Mouse (Mus musculus) CH12.LX (cell line): Measurements from ENCODE around the gene Trim46. TPM values are rescaled to one million over a fixed set of nuclear protein-coding genes. Genes with fewer than 3 reads are reported as not detected.

Source experiments
- DNase-seq: peaks from one replicate; pipeline ENCODE4 v3.0.0-alpha.2; 2013; ENCODE audit errors: extremely low read depth
- H3K27ac ChIP-seq: 2 replicates; pipeline ENCODE4 v1.5.1; 2012; ENCODE audit warnings: low read depth, mild to moderate bottlenecking, control low read depth, moderate library complexity; ENCODE audit not compliant: insufficient read depth
- H3K27me3 ChIP-seq: replicated peaks from 2 replicates; pipeline ENCODE3; 2012; ENCODE audit warnings: inconsistent platforms
- H3K36me3 ChIP-seq, 2 experiments: replicated peaks in 1 of 2; 2 replicates each; pipeline versions ENCODE3 to v1.6.1; 2012; ENCODE audit warnings: inconsistent platforms in 1 of 2, low read length in 1 of 2, mild to moderate bottlenecking in 1 of 2, mixed read lengths in 1 of 2, moderate library complexity in 1 of 2; ENCODE audit not compliant: control insufficient read depth in 1 of 2, insufficient read depth in 1 of 2
- H3K4me1 ChIP-seq, 2 experiments: 2 replicates each; pipeline ENCODE4 v1.6.1; 2012; ENCODE audit warnings: inconsistent platforms in 1 of 2, moderate library complexity in 1 of 2; ENCODE audit not compliant: insufficient read depth in 2 of 2, control insufficient read depth in 1 of 2
- H3K4me2 ChIP-seq: 2 replicates; pipeline ENCODE4 v1.6.1; 2012; ENCODE audit warnings: low read depth, mild to moderate bottlenecking, control low read depth; ENCODE audit not compliant: poor library complexity, insufficient read depth, severe bottlenecking
- H3K4me3 ChIP-seq, 3 experiments: fragments of 150-350 bp in 1 of 3; sonication (generic) in 1 of 3; replicated peaks in 1 of 3; 2 replicates each; pipeline versions ENCODE3 to v1.5.1; 2011 to 2012; ENCODE audit warnings: low read depth in 2 of 3, low read length in 2 of 3, mild to moderate bottlenecking in 2 of 3, moderate library complexity in 2 of 3, control low read depth in 1 of 3, improper control_type of control experiment in 1 of 3, inconsistent platforms in 1 of 3, mixed read lengths in 1 of 3; ENCODE audit not compliant: poor library complexity in 1 of 3
- H3K79me2 ChIP-seq: replicated peaks from 2 replicates; pipeline ENCODE4 v1.6.1; 2012; ENCODE audit warnings: mild to moderate bottlenecking, moderate library complexity; ENCODE audit not compliant: control insufficient read depth, poor library complexity, insufficient read depth, severe bottlenecking; ENCODE audit errors: extremely low read depth
- H3K9ac ChIP-seq: 2 replicates; pipeline ENCODE4 v1.6.1; 2012; ENCODE audit warnings: low read depth, mild to moderate bottlenecking, control low read depth, moderate library complexity; ENCODE audit not compliant: insufficient read depth
- H3K9me3 ChIP-seq: replicated peaks from 2 replicates; pipeline ENCODE3; 2012; ENCODE audit warnings: low read length, inconsistent platforms, mixed read lengths
- BHLHE40 ChIP-seq: IDR thresholded peaks from 2 replicates; pipeline ENCODE4 v1.6.1; 2011; ENCODE audit warnings: mild to moderate bottlenecking, low read depth, low read length, improper control_type of control experiment
- CTCF ChIP-seq, 2 experiments: IDR thresholded peaks in 1 of 2; conservative IDR thresholded peaks in 1 of 2; 2 replicates each; pipeline ENCODE4 v1.5.1; 2011 to 2012; ENCODE audit warnings: low read depth in 2 of 2, low read length in 2 of 2, improper control_type of control experiment in 1 of 2, inconsistent platforms in 1 of 2, mild to moderate bottlenecking in 1 of 2, moderate library complexity in 1 of 2
- E2F4 ChIP-seq: IDR thresholded peaks from 2 replicates; pipeline ENCODE4 v1.6.1; 2011; ENCODE audit warnings: low read depth, low read length, improper control_type of control experiment; ENCODE audit not compliant: insufficient replicate concordance
- EP300 ChIP-seq: IDR thresholded peaks from 2 replicates; pipeline ENCODE4 v1.6.1; 2011; ENCODE audit warnings: low read length, improper control_type of control experiment
- GABPA ChIP-seq: IDR thresholded peaks from 2 replicates; pipeline ENCODE4 v1.6.1; 2012; ENCODE audit warnings: low read depth, low read length, improper control_type of control experiment, inconsistent platforms; ENCODE audit not compliant: insufficient replicate concordance
- KAT2A ChIP-seq: IDR thresholded peaks from 2 replicates; pipeline ENCODE4 v1.6.1; 2012; ENCODE audit warnings: low read length, improper control_type of control experiment, inconsistent platforms; ENCODE audit not compliant: insufficient replicate concordance
- MAZ ChIP-seq: IDR thresholded peaks from 2 replicates; pipeline ENCODE4 v1.6.1; 2012; ENCODE audit warnings: low read depth, mild to moderate bottlenecking, inconsistent platforms, low read length, improper control_type of control experiment, moderate library complexity
- MXI1 ChIP-seq: IDR thresholded peaks from 2 replicates; pipeline ENCODE4 v1.6.1; 2011; ENCODE audit warnings: mild to moderate bottlenecking, low read depth, low read length, improper control_type of control experiment
- MYC ChIP-seq: IDR thresholded peaks from 2 replicates; pipeline ENCODE4 v1.6.1; 2011; ENCODE audit warnings: low read depth, mild to moderate bottlenecking, improper control_type of control experiment, low read length
- POLR2AphosphoS2 ChIP-seq: IDR thresholded peaks from 2 replicates; pipeline ENCODE4 v1.6.1; 2011; ENCODE audit warnings: low read depth, low read length, improper control_type of control experiment
- SMC3 ChIP-seq: IDR thresholded peaks from 2 replicates; pipeline ENCODE4 v1.6.1; 2011; ENCODE audit warnings: low read depth, low read length, improper control_type of control experiment
- TCF12 ChIP-seq: IDR thresholded peaks from 2 replicates; pipeline ENCODE4 v1.6.1; 2014; ENCODE audit warnings: low read depth, mild to moderate bottlenecking, inconsistent platforms, low read length, improper control_type of control experiment
- ZC3H11A ChIP-seq: IDR thresholded peaks from 2 replicates; pipeline ENCODE4 v1.6.1; 2012; ENCODE audit warnings: low read depth, mild to moderate bottlenecking, inconsistent platforms, low read length, improper control_type of control experiment
- ZKSCAN1 ChIP-seq: IDR thresholded peaks from 2 replicates; pipeline ENCODE4 v1.6.1; 2012; ENCODE audit warnings: low read depth, inconsistent platforms, low read length, improper control_type of control experiment, borderline replicate concordance
- dilution Hi-C: fragments of 300-500 bp; cut with MboI; formaldehyde crosslinking; loops from 2 replicates; pipeline ENCODE4 v1.14.3; 2020; ENCODE audit warnings: low sequenced_read_pairs; ENCODE audit not compliant: extremely low pct_unique_long_range_greater_than_20kb, extremely low pct_ligation_motif_present
- in situ Hi-C: fragments of 300-500 bp; cut with MboI; formaldehyde crosslinking; loops from 3 replicates; pipeline ENCODE4 v1.14.3; 2019; ENCODE audit warnings: low sequenced_read_pairs, low pct_ligation_motif_present, low pct_unique_long_range_greater_than_20kb, mixed read lengths
- polyA plus RNA-seq: library from polyadenylated mRNA; unstranded; fragments of >175 nt; gene quantifications from 2 replicates; pipeline ENCODE4 v1.2.1, GENCODE M21; 2012; ENCODE audit warnings: low read depth; ENCODE audit not compliant: insufficient read length
- total RNA-seq, 2 experiments: library from RNA; depleted of rRNA; stranded (reverse); fragments of 300-350 nt in 1 of 2; fragments of >200 nt in 1 of 2; gene quantifications; 2 replicates each; pipeline ENCODE4 v1.2.3; 2012 to 2014

Trim46 gene
- total and polyA plus RNA-seq, 3 experiments, result 0.36 to 1.9 (median 1.4) TPM

DNA sequence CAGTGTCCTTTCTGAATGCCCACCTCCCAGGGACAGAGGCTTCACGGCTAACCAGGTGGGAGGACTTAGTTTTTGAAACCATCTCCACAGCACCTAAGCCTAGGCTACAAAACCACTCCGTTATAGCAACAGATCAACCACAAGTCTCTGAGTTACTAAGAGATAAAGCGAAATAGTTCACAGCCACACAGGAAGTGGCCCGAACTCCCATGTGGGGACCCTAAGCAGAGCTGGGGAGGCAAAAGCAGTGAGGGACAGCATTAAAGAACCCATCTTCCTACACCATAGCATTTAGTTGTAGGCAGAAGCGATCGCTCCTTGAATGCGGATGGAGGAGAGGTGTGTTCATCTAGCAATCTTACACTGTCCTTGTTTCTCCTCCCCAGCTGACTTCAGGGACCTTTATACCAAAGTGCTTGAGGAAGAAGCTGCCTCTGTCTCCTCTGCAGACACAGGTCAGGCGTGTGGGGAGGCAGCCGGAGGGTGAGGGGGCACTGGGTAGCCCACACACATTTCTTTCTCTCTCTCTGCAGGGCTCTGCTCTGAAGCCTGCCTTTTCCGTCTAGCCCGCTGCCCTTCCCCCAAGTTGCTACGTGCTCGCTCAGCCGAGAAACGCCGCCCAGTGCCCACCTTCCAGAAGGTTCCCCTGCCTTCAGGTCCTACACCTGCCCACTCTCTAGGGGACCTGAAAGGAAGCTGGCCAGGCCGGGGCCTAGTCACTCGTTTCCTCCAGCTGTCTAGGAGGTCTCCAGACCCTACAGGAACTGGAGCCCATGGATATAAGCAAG is 58.2 kb downstream of the Trim46 start:
- DNase-seq, result no peak
- in situ Hi-C loops, result no loop called here
- Histone ChIP-seq H3K27me3 (no peaks in the 10 kb centered on the region), H3K27ac (no peak overlapping the region), H3K36me3 (peaks cover 27 to 77% of the 10 kb centered on the region in 2 experiments), H3K79me2 (no peaks in the 10 kb centered on the region), H3K4me1 (no peaks in the 10 kb centered on the region), H3K9ac (no peak overlapping the region), H3K4me2 (no peak overlapping the region), H3K4me3 (no peak overlapping the region), H3K9me3 (no peaks in the 10 kb centered on the region)
- dilution Hi-C loops, result no loop called here
- TF ChIP-seq MYC (no peak), SMC3 (no peak), TCF12 (no peak), POLR2AphosphoS2 (no peak), ZKSCAN1 (no peak), KAT2A (no peak), ZC3H11A (no peak), GABPA (no peak), CTCF (conservative IDR thresholded peaks at IDR 0.05 in 1 of 2, IDR thresholded peaks at IDR 0.05 in 1 of 2; ENCODE audit: low read depth in 2 of 2, low read length in 2 of 2) (no peak)

DNA sequence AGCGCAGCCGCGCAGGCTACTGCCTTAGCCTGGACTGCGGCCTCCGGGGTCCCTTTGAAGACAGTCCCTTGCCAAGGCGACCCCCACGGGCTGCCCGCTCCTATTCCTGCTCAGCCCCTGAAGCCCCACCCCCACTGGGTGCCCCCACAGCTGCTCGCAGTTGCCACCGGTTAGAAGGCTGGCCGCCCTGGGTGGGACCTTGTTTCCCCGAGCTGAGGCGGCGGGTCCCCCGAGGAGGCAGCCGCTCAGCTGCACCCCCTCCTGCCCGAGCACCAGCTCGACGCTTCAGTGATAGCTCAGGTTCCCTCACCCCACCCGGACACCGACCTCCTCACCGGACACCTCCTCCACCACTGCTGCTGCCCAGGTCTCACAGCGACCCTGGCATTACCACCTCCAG is 58.9 kb downstream of the Trim46 start:
- peaks cover 32 to 84% of the 10 kb centered on the region in 2 experiments for H3K36me3 ChIP-seq
- no peak overlapping the region for H3K9ac ChIP-seq
- H3K4me2 ChIP-seq, result no peak overlapping the region
- DNase-seq, result no peak
- no peaks in the 10 kb centered on the region for H3K4me1 ChIP-seq
- no peaks in the 10 kb centered on the region for H3K9me3 ChIP-seq
- in situ Hi-C loops (no loop called here), dilution Hi-C loops (no loop called here)
- H3K79me2 ChIP-seq, result no peaks in the 10 kb centered on the region
- no peak for TF ChIP-seq MAZ
- no peak for TF ChIP-seq BHLHE40
- TF ChIP-seq MXI1, result no peak
- no peak for TF ChIP-seq EP300
- TF ChIP-seq E2F4, result no peak
- no peak for TF ChIP-seq ZC3H11A
- H3K27me3 ChIP-seq, result no peaks in the 10 kb centered on the region
- no peak overlapping the region for H3K27ac ChIP-seq
- H3K4me3 ChIP-seq, result no peak overlapping the region

Other genes starting within 250 kb of the Trim46 start
Only the 20 nearest of the 29 such genes appear.
- 0.13 TPM in 1 of 2 replicates, not detected in the other for gene Gm43738, start 145.2 kb downstream of the Trim46 start, total RNA-seq (2012; rRNA removed)
- not detected in 2 replicates for gene Gm43738, start 145.2 kb downstream of the Trim46 start, total RNA-seq (2014; rRNA removed)
- gene Gm43738, start 145.2 kb downstream of the Trim46 start, polyA plus RNA-seq, result not detected in 2 replicates
- 243 and 244 TPM in 2 replicates for gene Fdps, start 144.3 kb downstream of the Trim46 start, total RNA-seq (2012; rRNA removed)
- gene Fdps, start 144.3 kb downstream of the Trim46 start, total RNA-seq (2014; rRNA removed), result 490 and 572 TPM in 2 replicates
- gene Fdps, start 144.3 kb downstream of the Trim46 start, polyA plus RNA-seq, result 177 and 200 TPM in 2 replicates
- not detected in 2 replicates for gene Pklr, start 110.2 kb downstream of the Trim46 start, total RNA-seq (2012; rRNA removed)
- gene Pklr, start 110.2 kb downstream of the Trim46 start, total RNA-seq (2014; rRNA removed), result not detected in 2 replicates
- not detected in 2 replicates for gene Pklr, start 110.2 kb downstream of the Trim46 start, polyA plus RNA-seq
- 1.8 and 2.0 TPM in 2 replicates for gene Hcn3, start 86.1 kb downstream of the Trim46 start, total RNA-seq (2012; rRNA removed)
- 1.7 and 1.8 TPM in 2 replicates for gene Hcn3, start 86.1 kb downstream of the Trim46 start, total RNA-seq (2014; rRNA removed)
- gene Hcn3, start 86.1 kb downstream of the Trim46 start, polyA plus RNA-seq, result 3.1 and 3.2 TPM in 2 replicates
- gene Clk2, start 81.5 kb downstream of the Trim46 start, total RNA-seq (2012; rRNA removed), result 29.9 and 31.2 TPM in 2 replicates
- gene Clk2, start 81.5 kb downstream of the Trim46 start, total RNA-seq (2014; rRNA removed), result 18.8 and 19.7 TPM in 2 replicates
- 72.0 and 77.2 TPM in 2 replicates for gene Clk2, start 81.5 kb downstream of the Trim46 start, polyA plus RNA-seq
- 12.5 and 17.1 TPM in 2 replicates for gene Scamp3, start 68.8 kb downstream of the Trim46 start, total RNA-seq (2012; rRNA removed)
- 4.1 and 4.5 TPM in 2 replicates for gene Scamp3, start 68.8 kb downstream of the Trim46 start, total RNA-seq (2014; rRNA removed)
- 64.1 and 72.7 TPM in 2 replicates for gene Scamp3, start 68.8 kb downstream of the Trim46 start, polyA plus RNA-seq
- 1.6 and 2.2 TPM in 2 replicates for gene Fam189b, start 63.2 kb downstream of the Trim46 start, total RNA-seq (2012; rRNA removed)
- gene Fam189b, start 63.2 kb downstream of the Trim46 start, total RNA-seq (2014; rRNA removed), result 0.31 and 1.1 TPM in 2 replicates
- gene Fam189b, start 63.2 kb downstream of the Trim46 start, polyA plus RNA-seq, result 6.7 and 8.4 TPM in 2 replicates
- gene Gba, start 43.4 kb downstream of the Trim46 start, total RNA-seq (2012; rRNA removed), result 62.5 and 64.1 TPM in 2 replicates
- gene Gba, start 43.4 kb downstream of the Trim46 start, total RNA-seq (2014; rRNA removed), result 61.2 and 65.3 TPM in 2 replicates
- gene Gba, start 43.4 kb downstream of the Trim46 start, polyA plus RNA-seq, result 59.4 and 63.6 TPM in 2 replicates
- gene Thbs3, start 31.1 kb downstream of the Trim46 start, total RNA-seq (2012; rRNA removed), result 6.1 and 10.1 TPM in 2 replicates
- 4.2 and 5.7 TPM in 2 replicates for gene Thbs3, start 31.1 kb downstream of the Trim46 start, total RNA-seq (2014; rRNA removed)
- gene Thbs3, start 31.1 kb downstream of the Trim46 start, polyA plus RNA-seq, result 4.3 and 4.6 TPM in 2 replicates
- gene Mtx1, start 19.2 kb downstream of the Trim46 start, total RNA-seq (2012; rRNA removed), result 205 and 222 TPM in 2 replicates
- gene Mtx1, start 19.2 kb downstream of the Trim46 start, total RNA-seq (2014; rRNA removed), result 256 and 299 TPM in 2 replicates
- 159 and 162 TPM in 2 replicates for gene Mtx1, start 19.2 kb downstream of the Trim46 start, polyA plus RNA-seq
- 0.38 and 0.50 TPM in 2 replicates for gene Muc1, start 17.3 kb downstream of the Trim46 start, total RNA-seq (2012; rRNA removed)
- gene Muc1, start 17.3 kb downstream of the Trim46 start, total RNA-seq (2014; rRNA removed), result 0.09 and 0.28 TPM in 2 replicates
- gene Muc1, start 17.3 kb downstream of the Trim46 start, polyA plus RNA-seq, result 0.60 and 0.71 TPM in 2 replicates
- gene Krtcap2, start 343 bp downstream of the Trim46 start, total RNA-seq (2012; rRNA removed), result 141 and 143 TPM in 2 replicates
- gene Krtcap2, start 343 bp downstream of the Trim46 start, total RNA-seq (2014; rRNA removed), result 127 and 180 TPM in 2 replicates
- gene Krtcap2, start 343 bp downstream of the Trim46 start, polyA plus RNA-seq, result 198 and 230 TPM in 2 replicates
- 189 and 228 TPM in 2 replicates for gene Dpm3, start 13.0 kb upstream of the Trim46 start, total RNA-seq (2012; rRNA removed)
- gene Dpm3, start 13.0 kb upstream of the Trim46 start, total RNA-seq (2014; rRNA removed), result 45.8 and 52.7 TPM in 2 replicates
- gene Dpm3, start 13.0 kb upstream of the Trim46 start, polyA plus RNA-seq, result 70.4 and 74.8 TPM in 2 replicates
- gene Slc50a1, start 24.3 kb upstream of the Trim46 start, total RNA-seq (2012; rRNA removed), result 47.8 and 50.9 TPM in 2 replicates
- gene Slc50a1, start 24.3 kb upstream of the Trim46 start, total RNA-seq (2014; rRNA removed), result 40.6 and 41.8 TPM in 2 replicates
- 44.7 and 56.0 TPM in 2 replicates for gene Slc50a1, start 24.3 kb upstream of the Trim46 start, polyA plus RNA-seq
- gene Efna1, start 34.8 kb upstream of the Trim46 start, total RNA-seq (2012; rRNA removed), result 0.59 and 0.93 TPM in 2 replicates
- gene Efna1, start 34.8 kb upstream of the Trim46 start, total RNA-seq (2014; rRNA removed), result 0.62 and 0.70 TPM in 2 replicates
- gene Efna1, start 34.8 kb upstream of the Trim46 start, polyA plus RNA-seq, result 0.71 and 0.80 TPM in 2 replicates
- 0.13 TPM in 1 of 2 replicates, not detected in the other for gene Efna3, start 76.7 kb upstream of the Trim46 start, total RNA-seq (2012; rRNA removed)
- gene Efna3, start 76.7 kb upstream of the Trim46 start, total RNA-seq (2014; rRNA removed), result 0.09 TPM in 1 of 2 replicates, not detected in the other
- 0.19 TPM in 1 of 2 replicates, not detected in the other for gene Efna3, start 76.7 kb upstream of the Trim46 start, polyA plus RNA-seq
- gene Efna4, start 91.7 kb upstream of the Trim46 start, total RNA-seq (2012; rRNA removed), result 2.6 and 3.1 TPM in 2 replicates
- 0.76 and 1.1 TPM in 2 replicates for gene Efna4, start 91.7 kb upstream of the Trim46 start, total RNA-seq (2014; rRNA removed)
- gene Efna4, start 91.7 kb upstream of the Trim46 start, polyA plus RNA-seq, result 1.00 and 1.1 TPM in 2 replicates
- 31.3 and 39.1 TPM in 2 replicates for gene Adam15, start 103.7 kb upstream of the Trim46 start, total RNA-seq (2012; rRNA removed)
- 5.8 and 5.9 TPM in 2 replicates for gene Adam15, start 103.7 kb upstream of the Trim46 start, total RNA-seq (2014; rRNA removed)
- gene Adam15, start 103.7 kb upstream of the Trim46 start, polyA plus RNA-seq, result 26.2 and 26.5 TPM in 2 replicates
- gene Dcst2, start 115.7 kb upstream of the Trim46 start, total RNA-seq (2012; rRNA removed), result not detected in 2 replicates
- gene Dcst2, start 115.7 kb upstream of the Trim46 start, total RNA-seq (2014; rRNA removed), result not detected in 2 replicates
- gene Dcst2, start 115.7 kb upstream of the Trim46 start, polyA plus RNA-seq, result 0.10 and 0.14 TPM in 2 replicates
- gene Dcst1, start 118.9 kb upstream of the Trim46 start, total RNA-seq (2012; rRNA removed), result 0.04 and 0.21 TPM in 2 replicates
- gene Dcst1, start 118.9 kb upstream of the Trim46 start, total RNA-seq (2014; rRNA removed), result not detected in 2 replicates
- gene Dcst1, start 118.9 kb upstream of the Trim46 start, polyA plus RNA-seq, result 0.10 and 0.53 TPM in 2 replicates